Mouse (Mus musculus) cortical plate, adult 2 months (tissue): Measurements from ENCODE around the gene Plekhn1. TPM values are rescaled to one million over a fixed set of nuclear protein-coding genes. Genes with fewer than 3 reads are reported as not detected.

Source experiments
- H3K27ac ChIP-seq: fragments of 200-500 bp; 2 replicates; pipeline ENCODE4 v1.5.1; 2012; ENCODE audit warnings: low read length, control low read depth, inconsistent platforms; ENCODE audit not compliant: insufficient read depth
- H3K4me1 ChIP-seq: fragments of 200-500 bp; 2 replicates; pipeline ENCODE4 v1.6.1; 2011; ENCODE audit warnings: low read length; ENCODE audit not compliant: control insufficient read depth, insufficient read depth
- H3K4me3 ChIP-seq: fragments of 200-500 bp; 2 replicates; pipeline ENCODE4 v1.5.1; 2011; ENCODE audit warnings: mild to moderate bottlenecking, low read length, control low read depth; ENCODE audit not compliant: insufficient read depth
- CTCF ChIP-seq: fragments of 200-500 bp; IDR thresholded peaks from 2 replicates; pipeline ENCODE4 v1.5.1; 2011; ENCODE audit warnings: mild to moderate bottlenecking, control low read depth, low read length; ENCODE audit not compliant: insufficient read depth; ENCODE audit errors: extremely low read depth
- POLR2A ChIP-seq: fragments of 200-500 bp; IDR thresholded peaks from 2 replicates; pipeline ENCODE4 v1.6.1; 2011; ENCODE audit warnings: mild to moderate bottlenecking, low read length, control low read depth; ENCODE audit not compliant: insufficient read depth; ENCODE audit errors: extremely low read depth
- polyA plus RNA-seq: library from polyadenylated mRNA; depleted of rRNA; stranded (reverse); fragments of >200 nt; gene quantifications from 2 replicates; pipeline ENCODE4 v1.2.3, GENCODE M21; 2012; rRNA removed

Plekhn1 gene
- polyA plus RNA-seq: 70.6 and 79.0 TPM in 2 replicates

- TF ChIP-seq POLR2A (0 out of 2 replicates have a peak, but pooled peaks have one; percentile 14), CTCF (no peak)
- H3K4me3 ChIP-seq: peak within 1 kb of the TSS; percentile 93
- H3K27ac ChIP-seq: peak within 1 kb of the TSS; percentile 82
- H3K4me1 ChIP-seq: 0 out of 2 replicates have a peak, but pooled peaks cover 2% of the 10 kb centered on the region
Observed at GRCm38 (mm10) chr4:156234701-156235213, at the start of gene Plekhn1. Gene Plekhn1 (minus strand): TSS chr4:156234857.

- Histone ChIP-seq H3K4me1 (no peaks in the 10 kb centered on the region), H3K4me3 (no peak within 1 kb of the TSS), H3K27ac (no peak within 1 kb of the TSS)
- TF ChIP-seq POLR2A: no peak
- TF ChIP-seq CTCF: no peak
Observed at GRCm38 (mm10) chr4:156255078-156255839, 20.6 kb upstream of the Plekhn1 start, which contains the start of gene Samd11. Gene Samd11 (minus strand): TSS chr4:156255657.

DNA sequence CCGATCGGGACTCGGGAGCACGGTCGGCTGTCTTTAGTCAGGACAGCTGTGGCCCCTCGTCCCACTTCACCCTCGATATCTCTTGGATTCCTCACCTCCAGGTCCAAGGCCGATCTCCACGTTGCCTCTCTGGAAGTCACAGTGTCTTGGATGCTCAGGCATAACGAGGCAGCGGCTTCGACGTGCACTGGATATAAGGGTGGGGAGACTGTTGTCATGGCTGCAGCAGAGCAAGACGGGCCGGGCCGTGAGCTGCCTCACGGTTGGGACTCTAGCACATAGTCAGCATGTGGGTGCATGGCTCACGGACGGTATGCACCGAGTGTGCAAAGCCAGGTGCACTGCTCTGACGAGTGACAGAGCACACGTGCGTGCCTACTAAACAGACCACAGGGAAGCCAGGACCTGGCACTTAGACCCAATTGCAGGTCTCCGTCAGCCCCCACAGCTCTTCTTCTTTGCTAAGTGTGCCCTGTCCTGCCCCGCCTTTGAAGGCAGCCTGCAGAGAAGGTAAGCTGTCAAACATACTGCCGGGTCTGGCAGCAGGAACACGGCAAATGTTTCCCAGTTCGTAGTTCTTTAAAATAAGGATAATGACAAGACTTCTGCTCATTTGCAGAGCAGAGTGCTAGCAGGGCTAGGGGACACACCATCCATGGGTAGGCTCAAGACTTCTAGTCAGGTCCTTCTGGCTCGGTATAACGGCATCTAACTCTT, 19.9 kb upstream of the Plekhn1 start:
- Histone ChIP-seq H3K4me3 (no peak overlapping the region), H3K27ac (no peak overlapping the region), H3K4me1 (no peaks in the 10 kb centered on the region)
- TF ChIP-seq CTCF (no peak), POLR2A (no peak)

- H3K27ac ChIP-seq: no peak overlapping the region
- TF ChIP-seq POLR2A (no peak), CTCF (no peak)
- H3K4me1 ChIP-seq: no peaks in the 10 kb centered on the region
Observed at GRCm38 (mm10) chr4:156253043-156253442, 18.4 kb upstream of the Plekhn1 start.

GRCm38 (mm10) chr4:156252619-156253018, 18.0 kb upstream of the Plekhn1 start:
- no peak overlapping the region for H3K27ac ChIP-seq
- H3K4me3 ChIP-seq: no peak overlapping the region
- TF ChIP-seq CTCF: no peak
- TF ChIP-seq POLR2A: no peak
- no peaks in the 10 kb centered on the region for H3K4me1 ChIP-seq

More at GRCm38 (mm10) chr4:156253043-156253442, 18.4 kb upstream of the Plekhn1 start:
- H3K4me3 ChIP-seq: no peak overlapping the region

DNA sequence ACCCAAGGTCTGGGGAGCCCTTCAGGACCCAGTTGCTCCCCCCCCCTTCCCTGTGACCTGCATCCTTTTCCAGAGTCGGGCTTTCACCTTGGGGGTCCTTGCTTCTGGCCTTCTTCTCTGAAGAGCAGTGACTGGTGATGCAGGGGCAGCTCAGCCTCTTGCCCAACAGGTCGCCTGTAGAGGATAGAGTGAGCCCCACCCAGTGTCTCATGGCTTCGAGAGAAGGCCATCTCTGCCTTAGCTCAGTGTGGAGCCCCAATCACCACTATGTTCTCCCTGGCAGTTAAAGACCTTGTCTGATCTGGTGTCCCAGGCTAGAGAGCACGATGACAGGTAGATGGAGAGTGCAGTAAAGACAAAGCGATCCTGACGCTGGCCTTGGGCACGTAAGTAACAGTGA, 17.5 kb upstream of the Plekhn1 start:
- H3K4me3 ChIP-seq: no peak overlapping the region
- no peaks in the 10 kb centered on the region for H3K4me1 ChIP-seq
- no peak overlapping the region for H3K27ac ChIP-seq
- TF ChIP-seq CTCF: no peak
- TF ChIP-seq POLR2A: no peak

- Histone ChIP-seq H3K27ac (no peak overlapping the region), H3K4me1 (no peaks in the 10 kb centered on the region), H3K4me3 (no peak overlapping the region)
- TF ChIP-seq CTCF (no peak), POLR2A (no peak)
Observed at GRCm38 (mm10) chr4:156251081-156251480, 16.4 kb upstream of the Plekhn1 start.

GRCm38 (mm10) chr4:156249567-156249966, 14.9 kb upstream of the Plekhn1 start:
- no peaks in the 10 kb centered on the region for H3K4me1 ChIP-seq
- no peak overlapping the region for H3K4me3 ChIP-seq
- H3K27ac ChIP-seq: no peak overlapping the region
- TF ChIP-seq POLR2A: no peak
- no peak for TF ChIP-seq CTCF

GRCm38 (mm10) chr4:156236651-156237447, 2.2 kb upstream of the Plekhn1 start:
- TF ChIP-seq POLR2A: no peak
- no peak for TF ChIP-seq CTCF
- Histone ChIP-seq H3K4me3 (peak overlapping the region; percentile 93), H3K4me1 (0 out of 2 replicates have a peak, but pooled peaks cover 2% of the 10 kb centered on the region), H3K27ac (no peak overlapping the region)
